Mouse (Mus musculus): ENCODE results near the gene Casr.

The Casr gene

GRCm38 (mm10) chr16:36561386-36562338, at the start of gene Casr:
Gene Casr (minus strand): TSS chr16:36562141.
- in situ Hi-C loops (cut with MboI; ENCODE audit: low pct_unique_long_range_greater_than_20kb in 1 of 2, low sequenced_read_pairs in 2 of 2, unreplicated experiment in 1 of 2): loop anchor here in 1 of 2 experiments (10.0 kb wide), 1 partner anchor 87 kb away; no protein-coding TSS in a partner anchor

- in situ Hi-C loops (cut with MboI; ENCODE audit: low pct_unique_long_range_greater_than_20kb in 1 of 2, low sequenced_read_pairs in 2 of 2, unreplicated experiment in 1 of 2): loop anchor here in 1 of 2 experiments (10.0 kb wide), 1 partner anchor 212 kb away; no protein-coding TSS in a partner anchor
Observed at GRCm38 (mm10) chr16:36602632-36603031, 40.7 kb upstream of the Casr start.

GRCm38 (mm10) chr16:36598265-36598664, 36.3 kb upstream of the Casr start:
- in situ Hi-C loops (cut with MboI; ENCODE audit: low pct_unique_long_range_greater_than_20kb in 1 of 2, low sequenced_read_pairs in 2 of 2, unreplicated experiment in 1 of 2): no loop called here

- in situ Hi-C loops (cut with MboI; ENCODE audit: low pct_unique_long_range_greater_than_20kb in 1 of 2, low sequenced_read_pairs in 2 of 2, unreplicated experiment in 1 of 2): no loop called here
Observed at GRCm38 (mm10) chr16:36596671-36597410, 34.9 kb upstream of the Casr start.

- in situ Hi-C loops (cut with MboI; ENCODE audit: low pct_unique_long_range_greater_than_20kb in 1 of 2, low sequenced_read_pairs in 2 of 2, unreplicated experiment in 1 of 2): no loop called here
Observed at GRCm38 (mm10) chr16:36589898-36590297, 28.0 kb upstream of the Casr start.

- in situ Hi-C loops (cut with MboI; ENCODE audit: low pct_unique_long_range_greater_than_20kb in 1 of 2, low sequenced_read_pairs in 2 of 2, unreplicated experiment in 1 of 2): no loop called here
Observed at GRCm38 (mm10) chr16:36587971-36588370, 26.0 kb upstream of the Casr start.

GRCm38 (mm10) chr16:36582073-36582472, 20.1 kb upstream of the Casr start:
- in situ Hi-C loops (cut with MboI; ENCODE audit: low pct_unique_long_range_greater_than_20kb in 1 of 2, low sequenced_read_pairs in 2 of 2, unreplicated experiment in 1 of 2): no loop called here

GRCm38 (mm10) chr16:36571942-36572341, 10.0 kb upstream of the Casr start:
- in situ Hi-C loops (cut with MboI; ENCODE audit: low pct_unique_long_range_greater_than_20kb in 1 of 2, low sequenced_read_pairs in 2 of 2, unreplicated experiment in 1 of 2): no loop called here

GRCm38 (mm10) chr16:36559573-36559972, 2.4 kb downstream of the Casr start:
- in situ Hi-C loops (cut with MboI; ENCODE audit: low pct_unique_long_range_greater_than_20kb in 1 of 2, low sequenced_read_pairs in 2 of 2, unreplicated experiment in 1 of 2): no loop called here

GRCm38 (mm10) chr16:36555672-36556165, 6.2 kb downstream of the Casr start:
- in situ Hi-C loops (cut with MboI; ENCODE audit: low pct_unique_long_range_greater_than_20kb in 1 of 2, low sequenced_read_pairs in 2 of 2, unreplicated experiment in 1 of 2): no loop called here

GRCm38 (mm10) chr16:36553624-36554023, 8.3 kb downstream of the Casr start:
- in situ Hi-C loops (cut with MboI; ENCODE audit: low pct_unique_long_range_greater_than_20kb in 1 of 2, low sequenced_read_pairs in 2 of 2, unreplicated experiment in 1 of 2): no loop called here

- in situ Hi-C loops (cut with MboI; ENCODE audit: low pct_unique_long_range_greater_than_20kb in 1 of 2, low sequenced_read_pairs in 2 of 2, unreplicated experiment in 1 of 2): no loop called here
Observed at GRCm38 (mm10) chr16:36545333-36545732, 16.6 kb downstream of the Casr start.

- in situ Hi-C loops (cut with MboI; ENCODE audit: low pct_unique_long_range_greater_than_20kb in 1 of 2, low sequenced_read_pairs in 2 of 2, unreplicated experiment in 1 of 2): no loop called here
Observed at GRCm38 (mm10) chr16:36543091-36543490, 18.9 kb downstream of the Casr start.

GRCm38 (mm10) chr16:36540834-36541233, 21.1 kb downstream of the Casr start:
- in situ Hi-C loops (cut with MboI; ENCODE audit: low pct_unique_long_range_greater_than_20kb in 1 of 2, low sequenced_read_pairs in 2 of 2, unreplicated experiment in 1 of 2): no loop called here

- in situ Hi-C loops (cut with MboI; ENCODE audit: low pct_unique_long_range_greater_than_20kb in 1 of 2, low sequenced_read_pairs in 2 of 2, unreplicated experiment in 1 of 2): no loop called here
Observed at GRCm38 (mm10) chr16:36532981-36533687, 28.8 kb downstream of the Casr start.

- in situ Hi-C loops (cut with MboI; ENCODE audit: low pct_unique_long_range_greater_than_20kb in 1 of 2, low sequenced_read_pairs in 2 of 2, unreplicated experiment in 1 of 2): no loop called here
Observed at GRCm38 (mm10) chr16:36532046-36532445, 29.9 kb downstream of the Casr start.

- in situ Hi-C loops (cut with MboI; ENCODE audit: low pct_unique_long_range_greater_than_20kb in 1 of 2, low sequenced_read_pairs in 2 of 2, unreplicated experiment in 1 of 2): no loop called here
Observed at GRCm38 (mm10) chr16:36531630-36532029, 30.3 kb downstream of the Casr start.

Data from mouse embryonic stem cell (cell line).